Mouse (Mus musculus) thymus, postnatal 4 days (tissue): Measurements from ENCODE around the gene Ptgs2.

Experiments
- DNase-seq: peaks from one replicate; pipeline ENCODE4 v3.0.0; 2021

Ptgs2 gene

DNA sequence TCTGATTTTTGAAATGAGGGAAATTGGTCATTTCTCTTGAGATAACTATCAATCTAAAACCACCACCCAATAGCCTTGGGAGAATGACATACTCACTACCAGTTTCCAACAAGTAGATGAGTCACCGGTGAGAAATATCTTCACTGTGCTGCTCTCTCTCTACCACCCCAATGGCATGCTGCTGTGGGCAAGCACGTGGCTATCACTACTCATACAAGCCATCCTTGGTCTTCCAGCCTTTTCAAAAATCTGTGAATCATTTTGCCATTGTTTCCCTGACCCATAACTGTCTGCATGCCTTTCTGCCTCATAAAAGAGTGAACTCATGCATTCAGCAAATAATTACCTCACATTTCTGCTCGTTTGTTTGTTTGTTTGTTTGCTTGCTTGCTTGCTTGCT lies 51.6 kb downstream of the Ptgs2 start:
- DNase-seq = no peak
